Mouse (Mus musculus): ENCODE measurements around the gene Pex13. TPM values are rescaled to one million over a fixed set of nuclear protein-coding genes. Genes with fewer than 3 reads are reported as not detected.

Pex13 gene
- 34.1 and 37.0 TPM in 2 replicates for polyA plus RNA-seq (2015; fragmentation: Nextera tagmentation; extraction: Ambion mirVana)

- peak; percentile 99 for ATAC-seq
- peak within 1 kb of the TSS; percentile 95 for H3K4me3 ChIP-seq (ENCODE audit: low read depth, low read length)
- H3K27me3 ChIP-seq (ENCODE audit: control insufficient read depth, insufficient read depth, low read depth, low read length) = no peaks in the 10 kb centered on the region
- H3K4me1 ChIP-seq (ENCODE audit: control insufficient read depth, insufficient read depth, low read length) = peaks cover 24% of the 10 kb centered on the region
- WGBS = under 1% methylated on average over 49 of the region's 49 CpGs
- H3K9me3 ChIP-seq (replicated peaks; ENCODE audit: control insufficient read depth, low read length, poor library complexity, severe bottlenecking) = no peaks in the 10 kb centered on the region
- peak within 1 kb of the TSS; percentile 85 for H3K4me2 ChIP-seq (ENCODE audit: low read length)
- peak within 1 kb of the TSS; percentile 89 for H3K9ac ChIP-seq (ENCODE audit: low read depth, low read length)
- H3K36me3 ChIP-seq (ENCODE audit: control insufficient read depth, insufficient read depth, low read length) = no peaks in the 10 kb centered on the region
- peak within 1 kb of the TSS; percentile 88 for H3K27ac ChIP-seq (ENCODE audit: low read length)
These were observed at the start of gene Pex13 for GRCm38 (mm10) chr11:23665798-23666501. Gene Pex13 (minus strand): TSS chr11:23665959.

DNA sequence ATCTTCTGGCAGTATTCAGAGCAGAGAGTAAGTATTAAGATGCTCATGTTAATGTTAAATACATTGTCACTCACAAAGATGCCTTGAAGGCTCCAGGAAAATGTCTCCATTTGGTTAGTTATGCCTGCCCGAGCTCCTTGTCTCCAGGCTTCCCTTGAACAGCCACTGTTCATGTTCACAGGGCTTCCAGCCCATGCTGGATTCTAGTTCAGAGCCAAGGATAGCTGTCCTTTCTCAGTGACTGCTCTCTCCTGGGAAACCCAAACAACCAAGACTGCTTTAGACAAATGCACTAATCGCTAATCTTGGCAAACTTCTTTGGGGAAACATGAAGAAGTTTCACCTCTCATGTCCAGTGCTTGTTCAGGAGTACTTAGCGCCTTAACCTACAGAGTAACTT is 46.5 kb upstream of the Pex13 start:
- ATAC-seq = no peak
- no peaks in the 10 kb centered on the region for H3K4me1 ChIP-seq (ENCODE audit: control insufficient read depth, insufficient read depth, low read length)

DNA sequence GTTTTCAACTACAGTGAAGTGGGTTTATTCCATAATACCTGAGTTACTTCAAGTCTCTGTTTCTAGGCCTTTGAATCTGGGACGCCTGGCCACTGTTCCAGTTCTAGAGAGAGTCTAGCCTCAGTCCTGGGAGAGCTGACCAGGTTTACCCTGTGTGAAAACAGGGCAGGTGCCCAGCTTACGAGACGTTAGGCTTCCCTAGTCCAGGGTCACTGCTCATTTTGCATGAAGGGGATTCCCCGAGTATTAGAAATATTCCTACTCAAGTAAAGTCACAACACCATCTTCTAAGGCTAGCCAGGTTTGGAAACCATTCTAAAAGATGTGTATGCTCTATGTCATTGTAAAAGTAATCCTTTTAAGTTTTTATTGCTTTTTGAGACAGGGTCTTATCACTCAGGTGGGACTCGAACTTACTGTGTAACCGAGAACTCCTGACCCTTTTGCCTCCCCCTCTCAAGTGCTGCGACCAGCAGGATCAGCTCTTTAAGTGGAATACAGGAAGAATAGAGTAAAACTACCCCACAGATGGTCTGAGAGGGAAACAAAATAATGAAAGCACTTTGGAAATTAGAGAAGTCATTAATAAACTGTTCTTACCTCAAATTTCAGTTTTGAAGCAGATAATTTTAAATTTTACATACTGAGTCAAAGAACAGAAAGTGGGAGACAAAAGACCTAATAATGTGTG is 39.0 kb upstream of the Pex13 start:
- ATAC-seq = no peak
- Histone ChIP-seq H3K4me1 (ENCODE audit: control insufficient read depth, insufficient read depth, low read length) (no peaks in the 10 kb centered on the region), H3K4me3 (ENCODE audit: low read depth, low read length) (no peak overlapping the region), H3K4me2 (ENCODE audit: low read length) (no peak overlapping the region), H3K36me3 (ENCODE audit: control insufficient read depth, insufficient read depth, low read length) (peaks cover 1% of the 10 kb centered on the region; the same call in 1 of the 2 replicates), H3K9ac (ENCODE audit: low read depth, low read length) (no peak overlapping the region), H3K27me3 (ENCODE audit: control insufficient read depth, insufficient read depth, low read depth, low read length) (no peaks in the 10 kb centered on the region), H3K9me3 (replicated peaks; ENCODE audit: control insufficient read depth, low read length, poor library complexity, severe bottlenecking) (no peaks in the 10 kb centered on the region), H3K27ac (ENCODE audit: low read length) (no peak overlapping the region)
- WGBS = 87% methylated on average over 7 of the region's 7 CpGs

More for the DNA sequence above, 46.5 kb upstream of the Pex13 start:
- H3K27me3 ChIP-seq (ENCODE audit: control insufficient read depth, insufficient read depth, low read depth, low read length) = no peaks in the 10 kb centered on the region
- H3K36me3 ChIP-seq (ENCODE audit: control insufficient read depth, insufficient read depth, low read length) = peaks cover 34% of the 10 kb centered on the region
- no peak overlapping the region for H3K4me3 ChIP-seq (ENCODE audit: low read depth, low read length)
- no peaks in the 10 kb centered on the region for H3K9me3 ChIP-seq (replicated peaks; ENCODE audit: control insufficient read depth, low read length, poor library complexity, severe bottlenecking)
- no peak overlapping the region for H3K27ac ChIP-seq (ENCODE audit: low read length)
- 94% methylated on average over 3 of the region's 3 CpGs for WGBS
- no peak overlapping the region for H3K9ac ChIP-seq (ENCODE audit: low read depth, low read length)
- no peak overlapping the region for H3K4me2 ChIP-seq (ENCODE audit: low read length)

- Histone ChIP-seq H3K4me2 (ENCODE audit: low read length) (no peak overlapping the region), H3K4me3 (ENCODE audit: low read depth, low read length) (no peak overlapping the region), H3K4me1 (ENCODE audit: control insufficient read depth, insufficient read depth, low read length) (no peaks in the 10 kb centered on the region), H3K36me3 (ENCODE audit: control insufficient read depth, insufficient read depth, low read length) (no peaks in the 10 kb centered on the region; the same call in 1 of the 2 replicates), H3K9ac (ENCODE audit: low read depth, low read length) (no peak overlapping the region), H3K27me3 (ENCODE audit: control insufficient read depth, insufficient read depth, low read depth, low read length) (no peaks in the 10 kb centered on the region), H3K9me3 (replicated peaks; ENCODE audit: control insufficient read depth, low read length, poor library complexity, severe bottlenecking) (no peaks in the 10 kb centered on the region), H3K27ac (ENCODE audit: low read length) (no peak overlapping the region)
- WGBS = over 99% methylated on average over 3 of the region's 3 CpGs
- no peak for ATAC-seq
These were observed 36.1 kb upstream of the Pex13 start for GRCm38 (mm10) chr11:23701831-23702230.

DNA sequence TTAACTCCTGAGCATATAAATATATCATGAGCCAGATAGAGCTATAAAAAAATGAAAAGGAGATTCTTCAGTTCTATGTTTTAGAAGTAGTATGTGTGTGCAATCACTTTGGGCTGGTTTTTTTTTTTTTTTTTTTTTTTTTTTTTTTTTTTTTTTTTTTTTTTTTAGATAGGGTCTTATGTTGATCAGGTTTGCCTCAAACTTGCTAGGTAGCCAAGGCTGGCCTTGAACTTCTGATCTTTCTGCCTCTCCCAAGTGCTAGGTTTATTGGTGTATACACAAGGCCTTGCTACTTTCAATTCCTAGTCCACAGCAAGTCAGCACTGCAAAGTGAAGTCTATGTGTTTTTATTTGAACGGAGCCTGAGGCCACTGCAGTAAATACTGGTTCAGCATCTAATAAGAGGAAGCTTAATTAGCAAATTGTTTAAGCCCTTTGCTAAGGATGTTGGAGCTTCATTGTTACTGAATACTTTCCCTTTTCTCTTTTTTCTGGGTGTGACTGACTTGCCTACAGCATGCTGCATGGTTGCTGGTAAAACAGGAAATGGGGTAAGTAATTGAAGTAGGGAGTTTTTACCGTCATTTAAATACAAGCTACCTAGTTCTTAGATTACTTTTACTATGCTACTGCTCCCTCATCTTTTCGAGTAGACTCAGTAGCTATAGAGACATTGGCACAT is 33.8 kb upstream of the Pex13 start:
- H3K36me3 ChIP-seq (ENCODE audit: control insufficient read depth, insufficient read depth, low read length) = no peaks in the 10 kb centered on the region
- no peak overlapping the region for H3K27ac ChIP-seq (ENCODE audit: low read length)
- H3K4me1 ChIP-seq (ENCODE audit: control insufficient read depth, insufficient read depth, low read length) = no peaks in the 10 kb centered on the region
- no peak overlapping the region for H3K4me3 ChIP-seq (ENCODE audit: low read depth, low read length)
- 78% methylated on average over 3 of the region's 3 CpGs for WGBS
- H3K4me2 ChIP-seq (ENCODE audit: low read length) = no peak overlapping the region
- no peak for ATAC-seq
- no peak overlapping the region for H3K9ac ChIP-seq (ENCODE audit: low read depth, low read length)
- no peaks in the 10 kb centered on the region for H3K9me3 ChIP-seq (replicated peaks; ENCODE audit: control insufficient read depth, low read length, poor library complexity, severe bottlenecking)
- no peaks in the 10 kb centered on the region for H3K27me3 ChIP-seq (ENCODE audit: control insufficient read depth, insufficient read depth, low read depth, low read length)

DNA sequence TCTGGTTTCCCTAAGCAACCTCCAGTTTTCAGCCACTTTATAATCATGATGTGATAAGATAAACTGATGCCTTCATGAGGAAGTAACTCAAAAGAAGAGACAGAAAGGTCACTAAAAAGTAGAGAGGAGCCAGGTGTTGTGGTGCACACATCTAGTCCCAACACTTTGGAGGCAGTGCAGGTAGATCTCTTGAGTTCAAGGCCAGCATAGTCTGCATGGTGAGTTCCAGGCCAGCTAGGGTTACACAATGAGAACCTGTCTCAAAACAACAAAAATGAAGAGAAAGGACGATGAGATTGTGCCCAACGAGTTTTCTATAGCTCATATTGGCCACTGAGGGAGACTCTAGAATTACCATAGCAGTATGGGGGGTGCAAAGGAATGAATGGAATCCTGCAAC is 32.8 kb upstream of the Pex13 start:
- Histone ChIP-seq H3K9me3 (replicated peaks; ENCODE audit: control insufficient read depth, low read length, poor library complexity, severe bottlenecking) (no peaks in the 10 kb centered on the region), H3K27ac (ENCODE audit: low read length) (no peak overlapping the region), H3K27me3 (ENCODE audit: control insufficient read depth, insufficient read depth, low read depth, low read length) (no peaks in the 10 kb centered on the region), H3K4me3 (ENCODE audit: low read depth, low read length) (no peak overlapping the region), H3K9ac (ENCODE audit: low read depth, low read length) (no peak overlapping the region), H3K36me3 (ENCODE audit: control insufficient read depth, insufficient read depth, low read length) (no peaks in the 10 kb centered on the region), H3K4me1 (ENCODE audit: control insufficient read depth, insufficient read depth, low read length) (no peaks in the 10 kb centered on the region), H3K4me2 (ENCODE audit: low read length) (no peak overlapping the region)
- WGBS = 74% methylated on average over 2 of the region's 2 CpGs
- ATAC-seq = no peak

DNA sequence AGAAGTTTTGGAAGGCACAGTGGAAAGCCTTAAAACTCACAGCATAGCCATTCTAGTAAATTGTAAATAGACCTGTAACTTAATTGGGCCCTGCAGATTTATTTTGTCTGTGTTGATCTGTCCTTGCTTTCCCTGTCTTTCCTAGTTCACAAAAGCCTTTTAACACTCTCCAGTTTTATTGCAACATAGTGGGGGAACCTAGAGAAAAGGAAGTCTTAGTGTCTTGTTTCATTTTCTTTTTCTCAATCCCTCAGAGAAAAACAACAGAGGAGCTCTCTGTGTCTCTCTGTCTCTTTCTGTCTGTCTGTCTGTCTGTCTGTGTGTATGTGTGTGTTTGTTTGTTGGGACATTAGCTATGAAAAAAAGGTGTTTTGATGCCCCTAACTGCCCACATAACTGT is 30.1 kb upstream of the Pex13 start:
- H3K9ac ChIP-seq (ENCODE audit: low read depth, low read length) = no peak overlapping the region
- H3K4me3 ChIP-seq (ENCODE audit: low read depth, low read length) = no peak overlapping the region
- H3K4me1 ChIP-seq (ENCODE audit: control insufficient read depth, insufficient read depth, low read length) = no peaks in the 10 kb centered on the region
- no peak overlapping the region for H3K4me2 ChIP-seq (ENCODE audit: low read length)
- no peaks in the 10 kb centered on the region for H3K27me3 ChIP-seq (ENCODE audit: control insufficient read depth, insufficient read depth, low read depth, low read length)
- ATAC-seq = no peak
- H3K36me3 ChIP-seq (ENCODE audit: control insufficient read depth, insufficient read depth, low read length) = no peaks in the 10 kb centered on the region
- H3K27ac ChIP-seq (ENCODE audit: low read length) = no peak overlapping the region
- H3K9me3 ChIP-seq (replicated peaks; ENCODE audit: control insufficient read depth, low read length, poor library complexity, severe bottlenecking) = no peaks in the 10 kb centered on the region

DNA sequence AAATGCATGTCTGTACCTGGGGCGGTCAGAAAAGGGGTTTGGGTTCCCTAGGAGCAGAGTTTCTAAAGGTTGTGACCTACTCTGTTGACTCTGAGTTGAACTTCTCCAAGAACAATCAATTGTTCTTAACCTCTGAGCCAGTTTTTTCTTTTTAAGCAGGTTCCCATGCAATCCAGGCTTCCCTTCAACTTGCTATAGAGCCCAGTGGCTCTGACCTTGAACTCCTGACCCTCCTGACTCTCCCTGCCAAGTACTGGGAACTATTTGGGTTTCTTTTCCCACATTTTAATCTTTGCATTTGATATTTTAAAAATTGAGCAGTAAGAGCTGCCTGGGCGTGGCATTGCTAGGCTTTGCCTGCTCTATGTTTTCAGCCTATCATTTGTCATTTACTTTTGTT is 27.5 kb upstream of the Pex13 start:
- H3K9ac ChIP-seq (ENCODE audit: low read depth, low read length) = no peak overlapping the region
- no peaks in the 10 kb centered on the region for H3K9me3 ChIP-seq (replicated peaks; ENCODE audit: control insufficient read depth, low read length, poor library complexity, severe bottlenecking)
- H3K4me2 ChIP-seq (ENCODE audit: low read length) = no peak overlapping the region
- no peak overlapping the region for H3K27ac ChIP-seq (ENCODE audit: low read length)
- H3K36me3 ChIP-seq (ENCODE audit: control insufficient read depth, insufficient read depth, low read length) = 0 out of 2 replicates have a peak, but pooled peaks cover 5% of the 10 kb centered on the region
- WGBS = 98% methylated on average over 2 of the region's 2 CpGs
- H3K4me3 ChIP-seq (ENCODE audit: low read depth, low read length) = no peak overlapping the region
- ATAC-seq = no peak
- no peaks in the 10 kb centered on the region for H3K27me3 ChIP-seq (ENCODE audit: control insufficient read depth, insufficient read depth, low read depth, low read length)
- no peaks in the 10 kb centered on the region for H3K4me1 ChIP-seq (ENCODE audit: control insufficient read depth, insufficient read depth, low read length)

GRCm38 (mm10) chr11:23688060-23688459 is 22.3 kb upstream of the Pex13 start:
- Histone ChIP-seq H3K9ac (ENCODE audit: low read depth, low read length) (no peak overlapping the region), H3K4me3 (ENCODE audit: low read depth, low read length) (no peak overlapping the region), H3K4me2 (ENCODE audit: low read length) (no peak overlapping the region), H3K27ac (ENCODE audit: low read length) (no peak overlapping the region), H3K27me3 (ENCODE audit: control insufficient read depth, insufficient read depth, low read depth, low read length) (no peaks in the 10 kb centered on the region), H3K9me3 (replicated peaks; ENCODE audit: control insufficient read depth, low read length, poor library complexity, severe bottlenecking) (no peaks in the 10 kb centered on the region), H3K36me3 (ENCODE audit: control insufficient read depth, insufficient read depth, low read length) (peaks cover 5% of the 10 kb centered on the region; the same call in 1 of the 2 replicates), H3K4me1 (ENCODE audit: control insufficient read depth, insufficient read depth, low read length) (no peaks in the 10 kb centered on the region)
- WGBS = 92% methylated on average over 1 of the region's 1 CpGs
- no peak for ATAC-seq

All from midbrain, embryonic 16.5 days (tissue).